Mouse (Mus musculus): ENCODE data around the gene Pdcd10. TPM values are rescaled to one million over a fixed set of nuclear protein-coding genes. Genes with fewer than 3 reads are reported as not detected.

Pdcd10 gene
- polyA plus RNA-seq (2015; fragmentation: Nextera tagmentation; extraction: Ambion mirVana), result 71.9 and 80.3 TPM in 2 replicates

- 0% methylated on average over 35 of the region's 35 CpGs for WGBS
- H3K27ac ChIP-seq (ENCODE audit: low read length), result peak within 1 kb of the TSS; percentile 86
- H3K4me2 ChIP-seq (replicated peaks; ENCODE audit: low read depth, low read length), result peak within 1 kb of the TSS; percentile 91
- no peaks in the 10 kb centered on the region for H3K9me3 ChIP-seq (ENCODE audit: low read length)
- peaks cover 5% of the 10 kb centered on the region for H3K4me1 ChIP-seq (ENCODE audit: insufficient read depth, low read length)
- ATAC-seq (ENCODE audit: low FRiP score, low TSS enrichment), result peak; percentile 98
- peak within 1 kb of the TSS; percentile 91 for H3K9ac ChIP-seq (replicated peaks; ENCODE audit: low read length)
- H3K4me3 ChIP-seq (ENCODE audit: low read length), result peak within 1 kb of the TSS; percentile 95
- no peaks in the 10 kb centered on the region for H3K36me3 ChIP-seq (ENCODE audit: insufficient read depth, low read length)
- H3K27me3 ChIP-seq (ENCODE audit: insufficient read depth, low read length), result no peaks in the 10 kb centered on the region
Observed at GRCm38 (mm10) chr3:75556695-75557291, at the start of gene Pdcd10. Gene Pdcd10 (minus strand): TSS chr3:75556856.

DNA sequence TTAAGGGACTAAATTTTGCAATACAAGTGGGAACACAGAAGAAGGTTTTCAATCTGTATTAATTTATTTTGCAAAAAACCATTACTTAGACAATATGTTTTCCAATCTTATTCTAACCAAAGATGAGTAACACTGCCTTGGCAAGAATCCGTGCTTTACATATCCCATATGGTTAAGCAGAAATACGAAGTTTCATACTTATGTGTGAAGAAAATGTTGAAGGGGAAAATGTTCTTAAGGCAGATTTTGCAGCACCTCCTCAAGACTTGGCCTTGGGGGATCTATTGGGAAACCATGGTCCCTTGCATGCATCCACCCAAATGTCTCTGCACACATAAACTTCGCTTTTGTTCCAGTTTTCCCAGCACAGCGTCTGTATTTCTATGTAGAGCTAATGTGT, 28.2 kb upstream of the Pdcd10 start:
- Histone ChIP-seq H3K9me3 (ENCODE audit: low read length) (no peaks in the 10 kb centered on the region), H3K4me1 (ENCODE audit: insufficient read depth, low read length) (no peaks in the 10 kb centered on the region)
- 95% methylated on average over 4 of the region's 4 CpGs for WGBS

DNA sequence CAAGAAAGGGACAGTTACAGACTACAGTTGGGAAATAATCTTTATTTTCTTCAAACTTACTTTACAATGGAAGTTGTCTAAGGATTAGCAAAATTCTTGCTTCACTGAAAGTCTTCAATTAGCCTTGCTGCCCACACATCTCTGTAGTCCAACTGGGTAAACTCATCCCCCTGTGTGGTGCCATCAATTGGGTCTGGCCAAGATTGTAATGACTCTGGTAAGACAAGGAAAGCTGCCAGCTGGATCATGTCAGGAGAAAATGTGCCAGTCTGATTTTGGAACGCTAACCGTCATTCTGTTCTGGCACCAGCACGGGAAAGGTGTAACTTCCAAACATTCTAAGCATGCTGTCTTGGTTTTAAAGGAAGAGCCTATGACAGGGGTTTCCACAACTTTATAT, 26.6 kb upstream of the Pdcd10 start:
- H3K4me3 ChIP-seq (ENCODE audit: low read length), result no peak overlapping the region
- H3K36me3 ChIP-seq (ENCODE audit: insufficient read depth, low read length), result no peaks in the 10 kb centered on the region
- no peak overlapping the region for H3K4me2 ChIP-seq (replicated peaks; ENCODE audit: low read depth, low read length)
- no peaks in the 10 kb centered on the region for H3K4me1 ChIP-seq (ENCODE audit: insufficient read depth, low read length)
- H3K27ac ChIP-seq (ENCODE audit: low read length), result no peak overlapping the region
- WGBS, result 89% methylated on average over 3 of the region's 3 CpGs
- ATAC-seq (ENCODE audit: low FRiP score, low TSS enrichment), result no peak
- H3K9ac ChIP-seq (replicated peaks; ENCODE audit: low read length), result no peak overlapping the region
- H3K27me3 ChIP-seq (ENCODE audit: insufficient read depth, low read length), result no peaks in the 10 kb centered on the region
- no peaks in the 10 kb centered on the region for H3K9me3 ChIP-seq (ENCODE audit: low read length)

More for the DNA sequence above, 28.2 kb upstream of the Pdcd10 start:
- H3K4me3 ChIP-seq (ENCODE audit: low read length), result no peak overlapping the region
- no peaks in the 10 kb centered on the region for H3K27me3 ChIP-seq (ENCODE audit: insufficient read depth, low read length)
- no peak overlapping the region for H3K4me2 ChIP-seq (replicated peaks; ENCODE audit: low read depth, low read length)
- ATAC-seq (ENCODE audit: low FRiP score, low TSS enrichment), result no peak
- no peak overlapping the region for H3K27ac ChIP-seq (ENCODE audit: low read length)
- H3K36me3 ChIP-seq (ENCODE audit: insufficient read depth, low read length), result no peaks in the 10 kb centered on the region
- H3K9ac ChIP-seq (replicated peaks; ENCODE audit: low read length), result no peak overlapping the region

DNA sequence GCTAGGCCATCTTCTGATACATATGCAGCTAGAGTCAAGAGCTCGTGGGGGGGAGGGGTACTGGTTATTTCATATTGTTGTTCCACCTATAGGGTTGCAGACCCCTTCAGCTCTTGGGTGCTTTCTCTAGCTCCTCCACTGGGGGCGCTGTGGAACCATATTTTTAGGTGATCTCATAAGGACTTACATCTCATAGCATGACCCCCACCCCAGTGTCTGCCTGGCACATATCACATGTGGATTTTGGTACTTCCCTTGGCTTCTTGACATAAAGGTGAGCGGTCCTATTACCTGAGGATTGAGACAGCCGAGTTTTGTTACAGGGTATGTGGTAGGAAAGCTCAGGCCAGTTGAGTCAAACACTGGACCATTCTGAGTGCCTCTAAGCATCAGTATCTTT, 22.7 kb upstream of the Pdcd10 start:
- H3K36me3 ChIP-seq (ENCODE audit: insufficient read depth, low read length), result no peaks in the 10 kb centered on the region
- no peaks in the 10 kb centered on the region for H3K27me3 ChIP-seq (ENCODE audit: insufficient read depth, low read length)
- WGBS, result 54% methylated on average over 4 of the region's 4 CpGs
- H3K4me3 ChIP-seq (ENCODE audit: low read length), result no peak overlapping the region
- no peak for ATAC-seq (ENCODE audit: low FRiP score, low TSS enrichment)
- no peak overlapping the region for H3K9ac ChIP-seq (replicated peaks; ENCODE audit: low read length)
- no peak overlapping the region for H3K4me2 ChIP-seq (replicated peaks; ENCODE audit: low read depth, low read length)
- no peaks in the 10 kb centered on the region for H3K9me3 ChIP-seq (ENCODE audit: low read length)
- no peak overlapping the region for H3K27ac ChIP-seq (ENCODE audit: low read length)
- H3K4me1 ChIP-seq (ENCODE audit: insufficient read depth, low read length), result no peaks in the 10 kb centered on the region

GRCm38 (mm10) chr3:75575582-75575981, 18.9 kb upstream of the Pdcd10 start:
- 83% methylated on average over 1 of the region's 1 CpGs for WGBS
- H3K4me2 ChIP-seq (replicated peaks; ENCODE audit: low read depth, low read length), result no peak overlapping the region
- no peaks in the 10 kb centered on the region for H3K9me3 ChIP-seq (ENCODE audit: low read length)
- no peaks in the 10 kb centered on the region for H3K4me1 ChIP-seq (ENCODE audit: insufficient read depth, low read length)
- no peak for ATAC-seq (ENCODE audit: low FRiP score, low TSS enrichment)
- no peaks in the 10 kb centered on the region for H3K36me3 ChIP-seq (ENCODE audit: insufficient read depth, low read length)
- no peaks in the 10 kb centered on the region for H3K27me3 ChIP-seq (ENCODE audit: insufficient read depth, low read length)
- H3K27ac ChIP-seq (ENCODE audit: low read length), result no peak overlapping the region
- H3K4me3 ChIP-seq (ENCODE audit: low read length), result no peak overlapping the region
- no peak overlapping the region for H3K9ac ChIP-seq (replicated peaks; ENCODE audit: low read length)

DNA sequence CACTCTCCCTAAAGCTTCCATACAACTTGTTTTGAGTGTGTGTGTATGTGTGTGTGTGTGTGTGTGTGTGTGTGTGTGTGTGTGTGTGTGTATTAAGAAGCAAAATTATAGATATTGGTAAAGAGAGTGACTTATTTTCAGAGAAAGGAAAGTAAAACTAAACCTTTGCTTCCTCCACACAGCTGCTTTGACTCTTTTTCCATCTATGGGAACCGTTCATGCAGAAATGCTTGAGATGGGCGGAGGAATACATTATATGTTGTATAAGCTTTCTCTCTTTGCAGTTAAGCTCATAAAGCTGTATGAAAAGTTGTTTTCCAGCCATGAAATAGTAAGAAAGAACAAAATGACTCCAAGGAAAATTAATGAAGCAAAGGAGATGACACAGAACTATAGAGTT, 17.4 kb upstream of the Pdcd10 start:
- Histone ChIP-seq H3K4me1 (ENCODE audit: insufficient read depth, low read length) (no peaks in the 10 kb centered on the region), H3K27me3 (ENCODE audit: insufficient read depth, low read length) (no peaks in the 10 kb centered on the region), H3K9ac (replicated peaks; ENCODE audit: low read length) (no peak overlapping the region), H3K4me3 (ENCODE audit: low read length) (no peak overlapping the region), H3K27ac (ENCODE audit: low read length) (no peak overlapping the region), H3K4me2 (replicated peaks; ENCODE audit: low read depth, low read length) (no peak overlapping the region), H3K9me3 (ENCODE audit: low read length) (no peaks in the 10 kb centered on the region), H3K36me3 (ENCODE audit: insufficient read depth, low read length) (no peaks in the 10 kb centered on the region)
- WGBS, result 55% methylated on average over 2 of the region's 2 CpGs
- ATAC-seq (ENCODE audit: low FRiP score, low TSS enrichment), result no peak

DNA sequence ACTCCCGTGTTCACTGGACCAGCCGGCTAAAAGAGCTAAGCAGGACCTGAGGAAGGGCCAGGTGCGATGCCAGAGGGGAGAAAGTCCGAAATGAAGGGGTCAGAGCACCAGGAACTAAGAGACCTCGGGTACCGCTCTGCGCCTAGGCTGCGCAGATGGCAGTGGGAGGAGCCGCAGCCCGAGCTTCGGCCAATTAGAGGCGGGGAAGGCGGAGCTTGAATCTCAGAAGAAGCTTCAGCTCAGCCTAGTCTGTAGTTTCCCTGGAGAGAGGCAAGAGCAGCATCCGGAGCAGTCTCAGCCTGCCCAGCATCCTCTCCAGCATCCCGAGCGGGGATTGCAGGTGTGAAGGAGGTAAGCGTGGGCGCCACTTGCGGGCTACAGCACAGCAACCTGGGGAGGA, 636 bp upstream of the Pdcd10 start, which contains the start of gene Serpini1:
Gene Serpini1, plus strand, starts transcription at position 256 of the 400 bp plus-strand sequence.
- peak within 1 kb of the TSS; percentile 91 for H3K9ac ChIP-seq (replicated peaks; ENCODE audit: low read length)
- H3K4me1 ChIP-seq (ENCODE audit: insufficient read depth, low read length), result peaks cover 5% of the 10 kb centered on the region
- H3K9me3 ChIP-seq (ENCODE audit: low read length), result no peaks in the 10 kb centered on the region
- H3K4me2 ChIP-seq (replicated peaks; ENCODE audit: low read depth, low read length), result peak within 1 kb of the TSS; percentile 91
- ATAC-seq (ENCODE audit: low FRiP score, low TSS enrichment), result peak; percentile 97
- 0% methylated on average over 19 of the region's 19 CpGs for WGBS
- no peaks in the 10 kb centered on the region for H3K36me3 ChIP-seq (ENCODE audit: insufficient read depth, low read length)
- H3K4me3 ChIP-seq (ENCODE audit: low read length), result peak within 1 kb of the TSS; percentile 95
- H3K27me3 ChIP-seq (ENCODE audit: insufficient read depth, low read length), result no peaks in the 10 kb centered on the region
- peak within 1 kb of the TSS; percentile 86 for H3K27ac ChIP-seq (ENCODE audit: low read length)

DNA sequence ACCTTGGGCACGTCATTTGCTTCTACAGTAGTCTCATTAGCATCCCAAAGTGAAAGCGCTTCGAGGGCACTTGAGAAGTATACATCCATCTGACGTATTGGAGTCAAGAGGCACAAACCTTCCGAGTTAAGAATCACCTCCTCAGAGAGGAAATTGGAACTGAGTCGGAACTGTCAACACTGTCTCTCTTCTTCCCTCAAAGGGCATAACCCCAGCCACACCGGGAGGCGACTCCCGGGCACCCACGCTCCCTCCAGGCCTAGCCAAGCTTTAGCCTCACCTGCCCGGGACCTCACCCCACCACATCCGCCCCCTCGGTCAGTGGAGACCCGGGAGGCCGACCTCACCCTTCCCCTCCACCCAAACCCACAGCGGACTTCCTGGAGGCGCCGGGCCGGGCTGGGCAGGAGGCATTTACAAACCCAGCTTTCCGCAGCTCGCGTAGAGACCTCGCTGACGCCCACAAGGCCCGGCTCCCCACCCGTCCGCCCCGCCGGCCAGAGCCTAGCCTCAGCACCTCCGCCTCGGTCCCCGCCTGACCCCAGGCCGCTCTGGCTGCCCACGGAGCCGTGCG, 448 bp downstream of the Pdcd10 start:
- H3K9ac ChIP-seq (replicated peaks; ENCODE audit: low read length), result peak overlapping the region; percentile 91
- H3K27me3 ChIP-seq (ENCODE audit: insufficient read depth, low read length), result no peaks in the 10 kb centered on the region
- ATAC-seq (ENCODE audit: low FRiP score, low TSS enrichment), result peak; percentile 10
- no peaks in the 10 kb centered on the region for H3K36me3 ChIP-seq (ENCODE audit: insufficient read depth, low read length)
- peaks cover 5% of the 10 kb centered on the region for H3K4me1 ChIP-seq (ENCODE audit: insufficient read depth, low read length)
- under 1% methylated on average over 36 of the region's 36 CpGs for WGBS
- peak overlapping the region; percentile 86 for H3K27ac ChIP-seq (ENCODE audit: low read length)
- H3K4me3 ChIP-seq (ENCODE audit: low read length), result peak overlapping the region; percentile 95
- H3K4me2 ChIP-seq (replicated peaks; ENCODE audit: low read depth, low read length), result peak overlapping the region; percentile 91
- no peaks in the 10 kb centered on the region for H3K9me3 ChIP-seq (ENCODE audit: low read length)

DNA sequence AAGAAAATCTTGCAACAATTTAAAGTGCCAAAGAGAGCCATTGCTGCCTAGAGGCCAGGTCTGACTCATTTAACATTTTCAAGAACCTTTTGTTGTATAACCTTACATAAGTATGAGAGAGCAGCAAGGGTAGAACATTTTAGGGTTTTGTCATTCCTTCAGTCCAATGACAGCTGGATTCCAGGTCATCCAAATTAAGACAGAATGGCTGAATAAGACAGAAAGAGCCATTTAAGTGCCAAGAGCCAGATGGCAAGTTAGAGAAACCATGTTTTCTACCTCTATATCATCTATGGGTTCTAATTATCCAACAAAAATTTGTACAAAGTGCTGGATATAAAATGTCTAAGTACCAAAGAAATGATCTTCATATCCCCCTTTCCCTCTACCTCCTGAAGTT, 5.4 kb downstream of the Pdcd10 start:
- Histone ChIP-seq H3K27me3 (ENCODE audit: insufficient read depth, low read length) (no peaks in the 10 kb centered on the region), H3K36me3 (ENCODE audit: insufficient read depth, low read length) (no peaks in the 10 kb centered on the region), H3K27ac (ENCODE audit: low read length) (no peak overlapping the region), H3K4me2 (replicated peaks; ENCODE audit: low read depth, low read length) (no peak overlapping the region), H3K4me3 (ENCODE audit: low read length) (no peak overlapping the region), H3K9ac (replicated peaks; ENCODE audit: low read length) (no peak overlapping the region), H3K9me3 (ENCODE audit: low read length) (no peaks in the 10 kb centered on the region), H3K4me1 (ENCODE audit: insufficient read depth, low read length) (peaks cover 5% of the 10 kb centered on the region)
- ATAC-seq (ENCODE audit: low FRiP score, low TSS enrichment), result no peak

DNA sequence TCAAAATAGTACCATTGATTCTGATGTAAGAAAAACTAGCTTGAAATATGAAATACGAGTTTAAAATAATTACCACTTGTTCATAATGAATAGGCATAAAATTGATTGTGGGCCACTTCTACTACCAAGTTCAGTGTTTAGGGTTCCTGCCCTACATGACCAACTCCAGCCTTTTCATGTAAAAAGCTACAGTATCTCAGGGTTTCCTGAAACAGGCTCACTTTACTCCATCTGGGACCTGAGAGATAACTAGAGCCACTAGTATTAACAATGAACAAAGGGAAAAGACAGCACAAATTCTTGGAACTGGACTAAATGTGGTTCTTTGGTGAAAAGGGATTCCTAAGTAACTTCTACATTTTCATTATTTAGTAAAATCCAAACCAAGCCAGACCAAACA, 12.4 kb downstream of the Pdcd10 start:
- Histone ChIP-seq H3K36me3 (ENCODE audit: insufficient read depth, low read length) (peaks cover 4% of the 10 kb centered on the region), H3K4me2 (replicated peaks; ENCODE audit: low read depth, low read length) (no peak overlapping the region), H3K9me3 (ENCODE audit: low read length) (no peaks in the 10 kb centered on the region), H3K27ac (ENCODE audit: low read length) (no peak overlapping the region), H3K27me3 (ENCODE audit: insufficient read depth, low read length) (no peaks in the 10 kb centered on the region), H3K4me3 (ENCODE audit: low read length) (no peak overlapping the region), H3K9ac (replicated peaks; ENCODE audit: low read length) (no peak overlapping the region), H3K4me1 (ENCODE audit: insufficient read depth, low read length) (no peaks in the 10 kb centered on the region)
- 94% methylated on average over 1 of the region's 1 CpGs for WGBS
- no peak for ATAC-seq (ENCODE audit: low FRiP score, low TSS enrichment)

All from kidney, embryonic 16.5 days (tissue).